17 mouse cellular contexts compared by ENCODE assay signal in genomic region chr12:103296292-103296691, GRCm38 (mm10). TPM values are rescaled to one million over a fixed set of nuclear protein-coding genes. Genes with fewer than 3 reads are reported as not detected.
"Had no signal": no experiment of that assay in that cellular context is flagged by ENCODE, and none has a peak within 500 bp of the region (broad histone marks: within the 10 kb centered on the region; RNA-seq: fewer than 3 reads in every experiment).

No protein-coding gene starts in this region.

- H3K4me1 ChIP-seq: liver, embryonic 12.5 days had no signal

- H3K4me3 ChIP-seq: kidney, embryonic 15.5 days; limb, embryonic 15.5 days; liver, embryonic 12.5 days; midbrain, embryonic 10.5 days had no signal

- H3K9me3 ChIP-seq: kidney, embryonic 15.5 days; limb, embryonic 15.5 days; liver, embryonic 12.5 days; midbrain, embryonic 10.5 days had no signal

- DNase-seq: kidney, postnatal 14 days; lung, embryonic 14.5 days; lung, postnatal 10 days; lung, postnatal 4 days; right cerebral cortex, adult 18-20 months; spleen, adult 18-20 months; thymus, adult 18-20 months; thymus, postnatal 14 days had no signal

- H3K36me3 ChIP-seq: kidney, embryonic 15.5 days; limb, embryonic 15.5 days; liver, embryonic 12.5 days; midbrain, embryonic 10.5 days had no signal

- H3K9ac ChIP-seq: kidney, embryonic 15.5 days; limb, embryonic 15.5 days; liver, embryonic 12.5 days; lung, embryonic 14.5 days had no signal

- H3K27ac ChIP-seq: kidney, embryonic 15.5 days; limb, embryonic 15.5 days; liver, embryonic 12.5 days; midbrain, embryonic 10.5 days had no signal

- H3K27me3 ChIP-seq: limb, embryonic 15.5 days; liver, embryonic 12.5 days had no signal

- ATAC-seq: liver, embryonic 12.5 days had no signal

- H3K4me2 ChIP-seq: kidney, embryonic 15.5 days; limb, embryonic 15.5 days; liver, embryonic 12.5 days; lung, embryonic 14.5 days had no signal

RNA-seq across cellular contexts. Expression of gene Fam181a, which starts 14.5 kb away (rescaled TPM):
- total RNA-seq: megakaryocyte, adult 5-6 weeks had no signal
- polyA plus RNA-seq: kidney, embryonic 15.5 days; large intestine, adult 2 months; limb, embryonic 11.5 days; limb, embryonic 15.5 days; liver, embryonic 12.5 days; liver, embryonic 16.5 days; stomach, embryonic 14.5 days had no signal

RNA-seq across cellular contexts. Expression of gene Prima1, which starts 54.3 kb away (rescaled TPM):
- total RNA-seq: megakaryocyte, adult 5-6 weeks had no signal
- polyA plus RNA-seq: liver, embryonic 12.5 days; liver, embryonic 16.5 days; lung, embryonic 14.5 days had no signal
